Mouse (Mus musculus): ENCODE results near the gene Wfdc12. TPM values are rescaled to one million over a fixed set of nuclear protein-coding genes. Genes with fewer than 3 reads are reported as not detected.

The Wfdc12 gene
- total RNA-seq, 1 experiment, result not detected

- in situ Hi-C loops (cut with MboI; ENCODE audit: low sequenced_read_pairs in 2 of 2, unreplicated experiment in 2 of 2), result no loop called here
- no peak within 1 kb of the TSS for H3K27ac ChIP-seq (ENCODE audit: insufficient read depth, low read depth, low read length, poor library complexity, severe bottlenecking)
- no peak for TF ChIP-seq CHD2 (IDR thresholded peaks at IDR 0.05; ENCODE audit: low read depth, low read length)
- TF ChIP-seq ZC3H11A (IDR thresholded peaks at IDR 0.05; ENCODE audit: borderline replicate concordance, low read depth, low read length), result no peak
- no peak for TF ChIP-seq HCFC1 (IDR thresholded peaks at IDR 0.05; ENCODE audit: borderline replicate concordance, insufficient read depth, low read length)
- TF ChIP-seq ZNF384 (IDR thresholded peaks at IDR 0.05; ENCODE audit: low read depth, low read length), result no peak
- TF ChIP-seq MAFK (IDR thresholded peaks at IDR 0.05; ENCODE audit: insufficient read depth, low read depth, low read length), result no peak
- peaks cover 0 to 5% of the 10 kb centered on the region in 2 experiments; a peak in 1 of 4 replicates for H3K4me1 ChIP-seq (ENCODE audit: control insufficient read depth in 2 of 2, insufficient read depth in 2 of 2, low read length in 2 of 2, poor library complexity in 1 of 2)
- H3K9me3 ChIP-seq (ENCODE audit: control insufficient read depth, insufficient read depth, low read depth, low read length), result no peaks in the 10 kb centered on the region
- H3K36me3 ChIP-seq (ENCODE audit: control insufficient read depth, insufficient read depth, low read length, poor library complexity, severe bottlenecking), result no peaks in the 10 kb centered on the region
- H3K4me3 ChIP-seq (ENCODE audit: insufficient read depth in 1 of 2, low read depth in 1 of 2, low read length in 2 of 2, poor library complexity in 1 of 2, severe bottlenecking in 1 of 2), result no peak within 1 kb of the TSS
- no peak for DNase-seq (ENCODE audit: low read depth, low spot score)
- H3K9ac ChIP-seq (ENCODE audit: insufficient read depth, low read depth, low read length, poor library complexity, severe bottlenecking), result no peak within 1 kb of the TSS
These were observed 7.6 kb downstream of the Wfdc12 start, which contains the start of gene Wfdc5 for GRCm38 (mm10) chr2:164182692-164183255. Gene Wfdc5 (minus strand): TSS chr2:164182742.

- H3K4me3 ChIP-seq (ENCODE audit: insufficient read depth in 1 of 2, low read depth in 1 of 2, low read length in 2 of 2, poor library complexity in 1 of 2, severe bottlenecking in 1 of 2), result no peak overlapping the region
- TF ChIP-seq CHD2 (IDR thresholded peaks at IDR 0.05; ENCODE audit: low read depth, low read length) (no peak), ZNF384 (IDR thresholded peaks at IDR 0.05; ENCODE audit: low read depth, low read length) (no peak), HCFC1 (IDR thresholded peaks at IDR 0.05; ENCODE audit: borderline replicate concordance, insufficient read depth, low read length) (no peak), MAFK (IDR thresholded peaks at IDR 0.05; ENCODE audit: insufficient read depth, low read depth, low read length) (no peak), ZC3H11A (IDR thresholded peaks at IDR 0.05; ENCODE audit: borderline replicate concordance, low read depth, low read length) (no peak)
- DNase-seq (ENCODE audit: low read depth, low spot score), result no peak
- no peaks in the 10 kb centered on the region for H3K36me3 ChIP-seq (ENCODE audit: control insufficient read depth, insufficient read depth, low read length, poor library complexity, severe bottlenecking)
- no peak overlapping the region for H3K9ac ChIP-seq (ENCODE audit: insufficient read depth, low read depth, low read length, poor library complexity, severe bottlenecking)
- in situ Hi-C loops (cut with MboI; ENCODE audit: low sequenced_read_pairs in 2 of 2, unreplicated experiment in 2 of 2), result no loop called here
- H3K9me3 ChIP-seq (ENCODE audit: control insufficient read depth, insufficient read depth, low read depth, low read length), result no peaks in the 10 kb centered on the region
- H3K27ac ChIP-seq (ENCODE audit: insufficient read depth, low read depth, low read length, poor library complexity, severe bottlenecking), result no peak overlapping the region
- peaks cover 0 to 5% of the 10 kb centered on the region in 2 experiments; a peak in 1 of 4 replicates for H3K4me1 ChIP-seq (ENCODE audit: control insufficient read depth in 2 of 2, insufficient read depth in 2 of 2, low read length in 2 of 2, poor library complexity in 1 of 2)
These were observed 9.6 kb downstream of the Wfdc12 start for GRCm38 (mm10) chr2:164180770-164181169.

- DNase-seq (ENCODE audit: low read depth, low spot score), result peak; percentile 19
- Histone ChIP-seq H3K36me3 (ENCODE audit: control insufficient read depth, insufficient read depth, low read length, poor library complexity, severe bottlenecking) (no peaks in the 10 kb centered on the region), H3K4me3 (ENCODE audit: insufficient read depth in 1 of 2, low read depth in 1 of 2, low read length in 2 of 2, poor library complexity in 1 of 2, severe bottlenecking in 1 of 2) (no peak overlapping the region), H3K4me1 (ENCODE audit: control insufficient read depth in 2 of 2, insufficient read depth in 2 of 2, low read length in 2 of 2, poor library complexity in 1 of 2) (peaks cover 0 to 5% of the 10 kb centered on the region in 2 experiments; a peak in 1 of 4 replicates), H3K9me3 (ENCODE audit: control insufficient read depth, insufficient read depth, low read depth, low read length) (no peaks in the 10 kb centered on the region), H3K9ac (ENCODE audit: insufficient read depth, low read depth, low read length, poor library complexity, severe bottlenecking) (no peak overlapping the region), H3K27ac (ENCODE audit: insufficient read depth, low read depth, low read length, poor library complexity, severe bottlenecking) (no peak overlapping the region)
- in situ Hi-C loops (cut with MboI; ENCODE audit: low sequenced_read_pairs in 2 of 2, unreplicated experiment in 2 of 2), result no loop called here
- TF ChIP-seq CHD2 (IDR thresholded peaks at IDR 0.05; ENCODE audit: low read depth, low read length), result no peak
- no peak for TF ChIP-seq HCFC1 (IDR thresholded peaks at IDR 0.05; ENCODE audit: borderline replicate concordance, insufficient read depth, low read length)
- TF ChIP-seq ZC3H11A (IDR thresholded peaks at IDR 0.05; ENCODE audit: borderline replicate concordance, low read depth, low read length), result no peak
- TF ChIP-seq ZNF384 (IDR thresholded peaks at IDR 0.05; ENCODE audit: low read depth, low read length), result no peak
- TF ChIP-seq MAFK (IDR thresholded peaks at IDR 0.05; ENCODE audit: insufficient read depth, low read depth, low read length), result no peak
These were observed 10.3 kb downstream of the Wfdc12 start for GRCm38 (mm10) chr2:164180124-164180523.

GRCm38 (mm10) chr2:164177831-164178230 lies 12.6 kb downstream of the Wfdc12 start:
- H3K4me3 ChIP-seq (ENCODE audit: insufficient read depth in 1 of 2, low read depth in 1 of 2, low read length in 2 of 2, poor library complexity in 1 of 2, severe bottlenecking in 1 of 2), result no peak overlapping the region
- H3K4me1 ChIP-seq (ENCODE audit: control insufficient read depth in 2 of 2, insufficient read depth in 2 of 2, low read length in 2 of 2, poor library complexity in 1 of 2), result no peaks in the 10 kb centered on the region
- no peaks in the 10 kb centered on the region for H3K9me3 ChIP-seq (ENCODE audit: control insufficient read depth, insufficient read depth, low read depth, low read length)
- DNase-seq (ENCODE audit: low read depth, low spot score), result no peak
- no peaks in the 10 kb centered on the region for H3K36me3 ChIP-seq (ENCODE audit: control insufficient read depth, insufficient read depth, low read length, poor library complexity, severe bottlenecking)
- no peak overlapping the region for H3K27ac ChIP-seq (ENCODE audit: insufficient read depth, low read depth, low read length, poor library complexity, severe bottlenecking)
- H3K9ac ChIP-seq (ENCODE audit: insufficient read depth, low read depth, low read length, poor library complexity, severe bottlenecking), result no peak overlapping the region
- TF ChIP-seq MAFK (IDR thresholded peaks at IDR 0.05; ENCODE audit: insufficient read depth, low read depth, low read length) (no peak), CHD2 (IDR thresholded peaks at IDR 0.05; ENCODE audit: low read depth, low read length) (no peak), HCFC1 (IDR thresholded peaks at IDR 0.05; ENCODE audit: borderline replicate concordance, insufficient read depth, low read length) (no peak), ZNF384 (IDR thresholded peaks at IDR 0.05; ENCODE audit: low read depth, low read length) (no peak), ZC3H11A (IDR thresholded peaks at IDR 0.05; ENCODE audit: borderline replicate concordance, low read depth, low read length) (no peak)
- in situ Hi-C loops (cut with MboI; ENCODE audit: low sequenced_read_pairs in 2 of 2, unreplicated experiment in 2 of 2), result no loop called here
